Mouse (Mus musculus) olfactory bulb, adult 2 months (tissue): ENCODE results near the gene Igsf21.

Experiments
- CTCF ChIP-seq: fragments of 200-500 bp; IDR thresholded peaks from 2 replicates; pipeline ENCODE4 v1.5.1; 2012; ENCODE audit warnings: low read depth, mild to moderate bottlenecking, low read length, moderate library complexity; ENCODE audit not compliant: insufficient read depth
- POLR2A ChIP-seq: fragments of 200-500 bp; IDR thresholded peaks from 2 replicates; pipeline ENCODE4 v1.6.1; 2012; ENCODE audit warnings: mild to moderate bottlenecking, low read depth, low read length, moderate library complexity; ENCODE audit not compliant: insufficient read depth

DNA sequence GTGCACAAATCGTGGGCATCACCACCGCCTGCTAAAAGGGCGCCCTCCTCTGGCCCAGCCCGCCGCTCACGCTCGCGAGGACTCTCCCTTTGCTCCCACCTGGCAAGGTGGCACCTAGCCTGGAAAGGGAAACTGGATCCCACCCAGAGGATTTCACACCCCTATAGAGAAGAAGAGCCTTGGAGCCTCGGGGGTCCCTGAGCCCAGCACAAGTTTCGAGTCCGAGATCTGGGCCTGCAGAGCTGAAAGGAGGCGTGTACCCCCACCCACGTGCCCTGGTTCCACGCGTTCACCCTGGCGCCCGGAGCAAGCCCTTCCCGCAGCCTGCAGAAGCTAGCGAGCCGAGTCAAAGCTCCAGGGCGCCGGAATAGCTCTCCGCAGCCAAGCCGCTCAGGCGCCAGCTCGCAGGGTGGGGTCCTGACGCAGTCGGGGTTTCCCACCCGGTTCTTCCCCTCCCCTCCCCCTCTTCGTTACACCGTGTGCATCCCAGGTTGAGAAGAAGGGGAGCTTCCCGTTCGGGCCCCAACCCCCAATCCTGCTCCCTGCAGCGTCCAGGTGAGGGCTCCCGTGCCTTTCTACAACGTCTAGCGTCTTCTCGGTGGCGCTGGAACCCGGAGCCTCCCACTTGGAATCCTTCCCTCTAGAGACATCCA, 2.3 kb downstream of the Igsf21 start:
- TF ChIP-seq POLR2A (no peak), CTCF (peak; percentile 24; the same call in 1 of the 2 replicates)
